Comparison of ENCODE assay signal across 15 mouse cellular contexts in the genomic region with DNA sequence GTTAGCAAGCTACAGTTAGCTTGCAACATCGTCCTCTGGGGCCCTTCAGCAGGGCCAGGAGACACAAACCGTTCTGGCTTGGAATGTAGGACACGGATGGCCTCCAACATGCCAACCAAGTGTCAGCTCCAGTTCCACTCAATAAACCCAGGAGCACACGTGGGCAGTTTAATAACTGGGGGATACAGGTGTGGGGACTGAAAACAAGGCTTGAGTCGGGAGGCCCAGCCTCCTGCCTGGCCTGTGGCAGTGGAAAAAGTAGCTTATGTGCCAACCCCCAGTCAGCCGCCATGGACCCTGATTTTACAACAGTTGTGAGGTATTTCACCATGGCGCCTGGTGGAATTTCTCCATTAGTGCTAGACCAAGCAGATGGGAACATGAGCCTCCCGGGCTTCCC.
A peak's percentile ranks its signal among the peaks of the same experiment; 100 is the strongest.
DNase-seq lines count a peak whose midpoint lies in the region; ATAC-seq lines count a peak whose summit lies in the region.
"Had no signal": no experiment of that assay in that cellular context is flagged by ENCODE, and none has a peak within 500 bp of the region (broad histone marks: within the 10 kb centered on the region; RNA-seq: fewer than 3 reads in every experiment).

No protein-coding gene starts in this region.

- no peak overlapping the region for H3K9ac ChIP-seq in kidney, embryonic 14.5 days (ENCODE audit: low read depth, low read length)
- H3K9ac ChIP-seq in embryonic facial prominence, embryonic 12.5 days: no peak overlapping the region
- H3K9ac ChIP-seq in limb, embryonic 15.5 days: no peak overlapping the region
- H3K9ac ChIP-seq in forebrain, embryonic 11.5 days (ENCODE audit: low read length): no peak overlapping the region
- H3K9ac ChIP-seq: liver, embryonic 15.5 days had no signal

- no peak overlapping the region for H3K4me2 ChIP-seq in kidney, embryonic 14.5 days (replicated peaks; ENCODE audit: low read depth, low read length)
- H3K4me2 ChIP-seq in embryonic facial prominence, embryonic 12.5 days (replicated peaks): no peak overlapping the region
- no peak overlapping the region for H3K4me2 ChIP-seq in limb, embryonic 15.5 days
- H3K4me2 ChIP-seq in forebrain, embryonic 11.5 days (ENCODE audit: low read depth, low read length, severe bottlenecking): no peak overlapping the region
- H3K4me2 ChIP-seq: liver, embryonic 15.5 days had no signal

- peak; percentile 67; the same call in 1 of the 2 replicates for ATAC-seq in kidney, embryonic 14.5 days (ENCODE audit: low FRiP score, low TSS enrichment)
- no peak for ATAC-seq in embryonic facial prominence, embryonic 12.5 days (ENCODE audit: insufficient number of reproducible peaks, insufficient read depth, low FRiP score, low TSS enrichment)
- ATAC-seq in limb, embryonic 15.5 days (ENCODE audit: insufficient number of reproducible peaks, low FRiP score, low TSS enrichment, low read depth): peak; percentile 68
- ATAC-seq in forebrain, embryonic 11.5 days (replicated peaks; ENCODE audit: low FRiP score): no peak
- ATAC-seq in CD4-positive, CD25-positive, alpha-beta regulatory T cell, adult 4 months: no peak
- ATAC-seq: inflammation-experienced regulatory T-cells, adult 6 months had no signal

- H3K9me3 ChIP-seq in kidney, embryonic 14.5 days (ENCODE audit: control insufficient read depth, low read length): no peaks in the 10 kb centered on the region
- H3K9me3 ChIP-seq in embryonic facial prominence, embryonic 12.5 days: peaks cover 6% of the 10 kb centered on the region; the same call in 1 of the 2 replicates
- no peaks in the 10 kb centered on the region for H3K9me3 ChIP-seq in limb, embryonic 15.5 days
- no peaks in the 10 kb centered on the region for H3K9me3 ChIP-seq in forebrain, embryonic 11.5 days (ENCODE audit: control insufficient read depth, low read length)
- H3K9me3 ChIP-seq: liver, embryonic 15.5 days had no signal

- WGBS in kidney, embryonic 14.5 days: 52% methylated on average over 8 of the region's 8 CpGs
- WGBS in embryonic facial prominence, embryonic 12.5 days: 79% methylated on average over 8 of the region's 8 CpGs
- WGBS in limb, embryonic 15.5 days: 32% methylated on average over 8 of the region's 8 CpGs
- WGBS in forebrain, embryonic 11.5 days: 84% methylated on average over 8 of the region's 8 CpGs

- no peaks in the 10 kb centered on the region for H3K36me3 ChIP-seq in kidney, embryonic 14.5 days (ENCODE audit: control insufficient read depth, insufficient read depth, low read length)
- no peaks in the 10 kb centered on the region for H3K36me3 ChIP-seq in embryonic facial prominence, embryonic 12.5 days
- H3K36me3 ChIP-seq in limb, embryonic 15.5 days: no peaks in the 10 kb centered on the region
- no peaks in the 10 kb centered on the region for H3K36me3 ChIP-seq in forebrain, embryonic 11.5 days (ENCODE audit: control insufficient read depth, insufficient read depth, low read length)
- H3K36me3 ChIP-seq: liver, embryonic 15.5 days had no signal

- H3K4me3 ChIP-seq in kidney, embryonic 14.5 days (ENCODE audit: low read length): no peak overlapping the region
- no peak overlapping the region for H3K4me3 ChIP-seq in embryonic facial prominence, embryonic 12.5 days
- no peak overlapping the region for H3K4me3 ChIP-seq in limb, embryonic 15.5 days
- H3K4me3 ChIP-seq in forebrain, embryonic 11.5 days (ENCODE audit: low read depth, low read length): no peak overlapping the region
- H3K4me3 ChIP-seq: heart, adult 2 months; liver, embryonic 15.5 days had no signal

- peak overlapping the region; percentile 2; the same call in 1 of the 2 replicates for H3K27ac ChIP-seq in kidney, embryonic 14.5 days (ENCODE audit: low read depth, low read length)
- H3K27ac ChIP-seq in embryonic facial prominence, embryonic 12.5 days: 0 out of 2 replicates have a peak overlapping the region, but pooled peaks have one; percentile 13
- peak overlapping the region; percentile 83 for H3K27ac ChIP-seq in limb, embryonic 15.5 days
- H3K27ac ChIP-seq in forebrain, embryonic 11.5 days (ENCODE audit: low read depth, low read length): no peak overlapping the region
- H3K27ac ChIP-seq: heart, adult 2 months; liver, embryonic 15.5 days had no signal

- peaks cover 7% of the 10 kb centered on the region; the same call in 1 of the 2 replicates for H3K4me1 ChIP-seq in kidney, embryonic 14.5 days (ENCODE audit: control insufficient read depth, insufficient read depth, low read length)
- H3K4me1 ChIP-seq in embryonic facial prominence, embryonic 12.5 days: peaks cover 13% of the 10 kb centered on the region
- peaks cover 26% of the 10 kb centered on the region for H3K4me1 ChIP-seq in limb, embryonic 15.5 days
- H3K4me1 ChIP-seq in forebrain, embryonic 11.5 days (replicated peaks; ENCODE audit: control insufficient read depth, insufficient read depth, low read length): no peaks in the 10 kb centered on the region
- H3K4me1 ChIP-seq: liver, embryonic 15.5 days had no signal

- DNase-seq in adrenal gland, adult (ENCODE audit: inconsistent age in 2 of 2, low spot score in 1 of 2): peak; percentile 16 to 59
- no peak for DNase-seq in adrenal gland, postnatal 4 days (ENCODE audit: low spot score in 2 of 2)
- no peak for DNase-seq in kidney, postnatal 14 days
- DNase-seq in forebrain, embryonic 11.5 days (ENCODE audit: low spot score): no peak
- DNase-seq: cerebellum, adult 9-10 months; heart, adult 2 months; heart, postnatal 36 days; spleen, adult 18-20 months had no signal

- H3K27me3 ChIP-seq in kidney, embryonic 14.5 days (ENCODE audit: control insufficient read depth, insufficient read depth, low read length): no peaks in the 10 kb centered on the region
- no peaks in the 10 kb centered on the region for H3K27me3 ChIP-seq in embryonic facial prominence, embryonic 12.5 days
- no peaks in the 10 kb centered on the region for H3K27me3 ChIP-seq in limb, embryonic 15.5 days
- no peaks in the 10 kb centered on the region for H3K27me3 ChIP-seq in forebrain, embryonic 11.5 days (ENCODE audit: control insufficient read depth, insufficient read depth, low read length)
- H3K27me3 ChIP-seq: CH12.LX; liver, embryonic 15.5 days had no signal

Comparison
In these comparisons a context has a peak if more than half of its experiments do, and no peak if none do; other contexts are left out.
1. DNase-seq: peak in adrenal gland, adult (2 of 2); none in adrenal gland, postnatal 4 days (0 of 2), kidney, postnatal 14 days (single experiment) and forebrain, embryonic 11.5 days (single experiment).
2. ATAC-seq: peak in kidney, embryonic 14.5 days (single experiment) and limb, embryonic 15.5 days (single experiment); none in embryonic facial prominence, embryonic 12.5 days (single experiment), forebrain, embryonic 11.5 days (single experiment) and CD4-positive, CD25-positive, alpha-beta regulatory T cell, adult 4 months (single experiment).